Mouse (Mus musculus): Measurements from ENCODE around the gene Gm10153. TPM values are rescaled to one million over a fixed set of nuclear protein-coding genes. Genes with fewer than 3 reads are reported as not detected.
"Not testable (repeated sequence)": the region's sequence is repeated elsewhere in the genome, so short reads cannot be mapped to it uniquely, and the experiment has no call there.

Gene Gm10153
- not detected in 2 replicates for polyA plus RNA-seq (2011; ENCODE audit: insufficient read depth, insufficient read length, low read depth, missing spikeins)

DNA sequence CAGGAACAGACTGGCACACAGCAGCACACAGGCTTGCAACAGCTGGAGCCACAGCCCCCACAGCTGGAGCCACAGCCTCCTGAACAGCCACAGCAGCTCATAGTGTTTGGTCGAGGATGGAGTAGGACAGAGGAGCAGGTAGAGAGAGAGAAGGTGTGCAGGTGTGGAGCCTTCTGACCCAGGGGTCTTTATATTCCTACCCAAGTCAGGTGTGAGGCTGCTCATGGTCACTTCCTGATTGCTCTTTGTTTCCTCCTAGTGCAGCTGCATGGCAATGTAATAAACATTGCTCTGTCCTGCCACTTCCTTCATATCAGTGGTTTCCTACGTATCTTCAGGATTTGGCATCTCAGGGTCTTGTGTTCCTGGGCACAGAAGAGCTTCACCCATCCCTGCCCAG, at the start of gene Gm10153:
Gene Gm10153 (minus strand): TSS at position 101 of the 400 bp plus-strand sequence.
- Histone ChIP-seq H3K9ac (ENCODE audit: low read depth, poor library complexity, severe bottlenecking) (no peak within 1 kb of the TSS), H3K27me3 (ENCODE audit: control insufficient read depth, insufficient read depth, low read length, poor library complexity, severe bottlenecking) (no peaks in the 10 kb centered on the region), H3K9me3 (replicated peaks; ENCODE audit: control insufficient read depth, insufficient read depth, low read length, poor library complexity, severe bottlenecking) (peaks cover 16% of the 10 kb centered on the region), H3K27ac (ENCODE audit: insufficient read depth, low read length) (no peak within 1 kb of the TSS), H3K36me3 (ENCODE audit: control insufficient read depth, insufficient read depth, low read length, poor library complexity, severe bottlenecking) (no peaks in the 10 kb centered on the region), H3K4me1 (ENCODE audit: control insufficient read depth, insufficient read depth, low read length) (no peaks in the 10 kb centered on the region), H3K4me3 (ENCODE audit: low read depth, low read length) (no peak within 1 kb of the TSS)
- TF ChIP-seq POLR2A (IDR thresholded peaks at IDR 0.05; ENCODE audit: insufficient read depth, low read length) (no peak), CTCF (IDR thresholded peaks at IDR 0.05; ENCODE audit: low read depth, low read length) (no peak), EP300 (IDR thresholded peaks at IDR 0.05; ENCODE audit: insufficient read depth, low read depth, low read length) (no peak)

DNA sequence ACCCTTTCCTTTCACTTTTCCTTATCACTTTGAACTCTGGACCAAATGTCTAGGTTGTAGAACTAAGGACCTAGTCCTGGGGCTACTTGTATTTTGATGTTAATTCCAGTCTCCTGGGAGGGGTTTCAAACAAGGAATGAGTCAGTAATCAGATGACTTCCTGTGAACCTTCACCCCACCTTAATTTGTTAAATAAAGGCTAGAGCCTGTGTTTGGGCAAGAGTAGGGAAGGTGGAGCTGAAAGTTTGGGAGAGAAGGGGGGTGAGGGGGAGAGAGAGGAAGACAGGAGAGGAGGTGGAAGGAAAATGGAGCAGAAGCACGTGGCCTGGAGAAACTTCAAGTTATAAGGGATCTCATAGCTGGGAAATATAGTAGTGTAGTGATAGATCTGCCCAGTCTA, 41.4 kb upstream of the Gm10153 start:
- H3K9ac ChIP-seq (ENCODE audit: low read depth, poor library complexity, severe bottlenecking): no peak overlapping the region
- peaks cover 5% of the 10 kb centered on the region for H3K4me1 ChIP-seq (ENCODE audit: control insufficient read depth, insufficient read depth, low read length)
- H3K36me3 ChIP-seq (ENCODE audit: control insufficient read depth, insufficient read depth, low read length, poor library complexity, severe bottlenecking): no peaks in the 10 kb centered on the region; the same call in 1 of the 2 replicates
- TF ChIP-seq EP300 (IDR thresholded peaks at IDR 0.05; ENCODE audit: insufficient read depth, low read depth, low read length): 0 out of 2 replicates have a peak, but pooled peaks have one; percentile 52
- no peak for TF ChIP-seq CTCF (IDR thresholded peaks at IDR 0.05; ENCODE audit: low read depth, low read length)
- peak; percentile 18 for TF ChIP-seq POLR2A (IDR thresholded peaks at IDR 0.05; ENCODE audit: insufficient read depth, low read length)
- peak overlapping the region; percentile 86 for H3K27ac ChIP-seq (ENCODE audit: insufficient read depth, low read length)
- peaks cover 40% of the 10 kb centered on the region for H3K9me3 ChIP-seq (replicated peaks; ENCODE audit: control insufficient read depth, insufficient read depth, low read length, poor library complexity, severe bottlenecking)
- H3K4me3 ChIP-seq (ENCODE audit: low read depth, low read length): no peak overlapping the region
- H3K27me3 ChIP-seq (ENCODE audit: control insufficient read depth, insufficient read depth, low read length, poor library complexity, severe bottlenecking): no peaks in the 10 kb centered on the region

DNA sequence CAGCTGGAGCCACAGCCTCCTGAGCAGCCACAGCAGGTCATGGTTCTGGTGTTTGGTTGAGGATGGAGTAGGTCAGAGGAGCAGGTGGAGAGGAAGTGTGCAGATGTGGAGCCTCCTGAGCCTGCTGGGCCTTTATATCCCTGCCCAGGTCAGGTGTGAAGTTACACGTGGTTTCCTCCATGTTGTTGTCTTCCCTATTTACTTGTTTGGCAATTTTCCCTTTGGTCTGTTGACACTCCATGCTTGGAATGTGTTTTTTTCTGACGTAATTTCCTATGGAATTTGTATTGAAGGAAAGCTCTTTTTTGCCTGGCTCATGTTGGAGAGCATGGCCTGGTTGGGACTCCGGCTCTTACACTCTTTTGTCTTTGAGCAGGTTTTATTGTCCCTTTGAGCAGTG, 39.7 kb upstream of the Gm10153 start, which contains the start of gene Krtap5-5:
Gene Krtap5-5 (minus strand): TSS at position 101 of the 400 bp plus-strand sequence.
- not testable (repeated sequence) for H3K36me3 ChIP-seq (ENCODE audit: control insufficient read depth, insufficient read depth, low read length, poor library complexity, severe bottlenecking); H3K9ac ChIP-seq (ENCODE audit: low read depth, poor library complexity, severe bottlenecking); H3K4me1 ChIP-seq (ENCODE audit: control insufficient read depth, insufficient read depth, low read length); H3K27me3 ChIP-seq (ENCODE audit: control insufficient read depth, insufficient read depth, low read length, poor library complexity, severe bottlenecking); H3K4me3 ChIP-seq (ENCODE audit: low read depth, low read length)
- Histone ChIP-seq H3K9me3 (replicated peaks; ENCODE audit: control insufficient read depth, insufficient read depth, low read length, poor library complexity, severe bottlenecking) (peaks cover 24% of the 10 kb centered on the region), H3K27ac (ENCODE audit: insufficient read depth, low read length) (peak within 1 kb of the TSS; percentile 94; the same call in 1 of the 2 replicates)

DNA sequence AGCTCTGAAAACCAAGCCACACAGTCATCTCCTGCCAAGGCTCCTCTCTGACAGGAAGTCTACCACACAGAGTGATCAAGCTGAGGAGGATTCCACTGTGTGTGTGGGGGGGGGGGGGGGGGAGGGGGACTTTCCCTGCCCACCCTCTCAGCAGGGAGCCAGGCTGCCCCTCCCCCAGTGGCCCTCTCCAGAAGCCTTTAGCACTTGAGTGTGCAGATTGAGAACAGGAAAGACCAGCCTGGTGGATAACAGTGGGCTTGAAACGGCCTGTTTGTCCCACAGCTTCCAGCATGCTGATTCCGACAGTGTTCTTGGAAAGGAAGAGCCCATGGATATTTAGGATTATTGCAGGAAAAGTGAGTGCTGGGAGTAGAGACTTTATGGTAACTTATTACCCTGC, 34.3 kb upstream of the Gm10153 start:
- H3K4me1 ChIP-seq (ENCODE audit: control insufficient read depth, insufficient read depth, low read length): no peaks in the 10 kb centered on the region
- peaks cover 17% of the 10 kb centered on the region for H3K9me3 ChIP-seq (replicated peaks; ENCODE audit: control insufficient read depth, insufficient read depth, low read length, poor library complexity, severe bottlenecking)
- H3K27me3 ChIP-seq (ENCODE audit: control insufficient read depth, insufficient read depth, low read length, poor library complexity, severe bottlenecking): no peaks in the 10 kb centered on the region
- no peak overlapping the region for H3K27ac ChIP-seq (ENCODE audit: insufficient read depth, low read length)
- no peak for TF ChIP-seq POLR2A (IDR thresholded peaks at IDR 0.05; ENCODE audit: insufficient read depth, low read length)
- no peak for TF ChIP-seq CTCF (IDR thresholded peaks at IDR 0.05; ENCODE audit: low read depth, low read length)
- TF ChIP-seq EP300 (IDR thresholded peaks at IDR 0.05; ENCODE audit: insufficient read depth, low read depth, low read length): no peak
- no peaks in the 10 kb centered on the region for H3K36me3 ChIP-seq (ENCODE audit: control insufficient read depth, insufficient read depth, low read length, poor library complexity, severe bottlenecking)
- no peak overlapping the region for H3K9ac ChIP-seq (ENCODE audit: low read depth, poor library complexity, severe bottlenecking)
- no peak overlapping the region for H3K4me3 ChIP-seq (ENCODE audit: low read depth, low read length)

DNA sequence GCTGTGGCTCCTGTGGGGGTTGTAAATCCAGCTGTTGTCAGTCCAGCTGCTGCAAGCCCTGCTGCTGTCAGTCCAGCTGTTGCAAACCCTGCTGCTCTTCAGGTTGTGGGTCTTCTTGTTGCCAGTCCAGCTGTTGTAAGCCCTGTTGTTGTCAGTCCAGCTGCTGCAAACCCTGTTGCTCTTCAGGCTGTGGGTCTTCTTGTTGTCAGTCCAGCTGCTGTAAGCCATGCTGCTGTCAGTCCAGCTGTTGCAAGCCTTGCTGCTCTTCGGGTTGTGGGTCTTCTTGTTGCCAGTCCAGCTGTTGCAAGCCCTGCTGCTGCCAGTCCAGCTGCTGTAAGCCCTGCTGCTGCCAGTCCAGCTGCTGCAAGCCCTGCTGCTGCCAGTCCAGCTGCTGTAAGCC, 21.9 kb upstream of the Gm10153 start:
- H3K4me1 ChIP-seq (ENCODE audit: control insufficient read depth, insufficient read depth, low read length); H3K27me3 ChIP-seq (ENCODE audit: control insufficient read depth, insufficient read depth, low read length, poor library complexity, severe bottlenecking); H3K27ac ChIP-seq (ENCODE audit: insufficient read depth, low read length); H3K36me3 ChIP-seq (ENCODE audit: control insufficient read depth, insufficient read depth, low read length, poor library complexity, severe bottlenecking); H3K4me3 ChIP-seq (ENCODE audit: low read depth, low read length); H3K9ac ChIP-seq (ENCODE audit: low read depth, poor library complexity, severe bottlenecking); H3K9me3 ChIP-seq (replicated peaks; ENCODE audit: control insufficient read depth, insufficient read depth, low read length, poor library complexity, severe bottlenecking): not testable (repeated sequence)

DNA sequence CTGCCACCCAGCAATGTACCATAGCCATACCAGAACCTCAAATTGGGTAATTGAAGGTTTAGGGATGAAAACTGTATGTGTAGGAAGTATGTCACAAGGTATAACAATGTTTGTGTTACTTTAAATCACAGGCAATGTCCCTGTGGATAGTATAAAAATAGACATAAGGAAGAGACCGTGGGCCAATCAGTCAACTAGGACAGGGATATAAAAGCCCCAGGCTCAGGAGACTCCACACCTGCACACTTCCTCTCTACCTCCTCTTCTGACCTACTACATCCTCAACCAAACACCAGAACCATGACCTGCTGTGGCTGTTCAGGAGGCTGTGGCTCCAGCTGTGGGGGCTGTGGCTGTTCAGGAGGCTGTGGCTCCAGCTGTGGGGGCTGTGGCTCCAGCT, 21.4 kb upstream of the Gm10153 start, which contains the start of gene Gm7579:
Gene Gm7579 (plus strand): TSS at position 301 of the 400 bp plus-strand sequence.
- H3K9ac ChIP-seq (ENCODE audit: low read depth, poor library complexity, severe bottlenecking): no peak within 1 kb of the TSS
- no peak for TF ChIP-seq POLR2A (IDR thresholded peaks at IDR 0.05; ENCODE audit: insufficient read depth, low read length)
- TF ChIP-seq CTCF (IDR thresholded peaks at IDR 0.05; ENCODE audit: low read depth, low read length): no peak
- TF ChIP-seq EP300 (IDR thresholded peaks at IDR 0.05; ENCODE audit: insufficient read depth, low read depth, low read length): no peak

More for the DNA sequence above, 21.4 kb upstream of the Gm10153 start, which contains the start of gene Gm7579:
- H3K4me1 ChIP-seq (ENCODE audit: control insufficient read depth, insufficient read depth, low read length): peaks cover 5% of the 10 kb centered on the region
- H3K36me3 ChIP-seq (ENCODE audit: control insufficient read depth, insufficient read depth, low read length, poor library complexity, severe bottlenecking): no peaks in the 10 kb centered on the region
- H3K27ac ChIP-seq (ENCODE audit: insufficient read depth, low read length): no peak within 1 kb of the TSS
- no peaks in the 10 kb centered on the region for H3K9me3 ChIP-seq (replicated peaks; ENCODE audit: control insufficient read depth, insufficient read depth, low read length, poor library complexity, severe bottlenecking)
- H3K4me3 ChIP-seq (ENCODE audit: low read depth, low read length): no peak within 1 kb of the TSS
- H3K27me3 ChIP-seq (ENCODE audit: control insufficient read depth, insufficient read depth, low read length, poor library complexity, severe bottlenecking): no peaks in the 10 kb centered on the region
